Mouse (Mus musculus): Measurements from ENCODE around the gene Fam110a. TPM values are rescaled to one million over a fixed set of nuclear protein-coding genes. Genes with fewer than 3 reads are reported as not detected.
A peak's percentile ranks its signal among the peaks of the same experiment; 100 is the strongest.

The Fam110a gene
- total RNA-seq (2021) = 1 to 10 TPM; 6.6 to 8.4 TPM

DNA sequence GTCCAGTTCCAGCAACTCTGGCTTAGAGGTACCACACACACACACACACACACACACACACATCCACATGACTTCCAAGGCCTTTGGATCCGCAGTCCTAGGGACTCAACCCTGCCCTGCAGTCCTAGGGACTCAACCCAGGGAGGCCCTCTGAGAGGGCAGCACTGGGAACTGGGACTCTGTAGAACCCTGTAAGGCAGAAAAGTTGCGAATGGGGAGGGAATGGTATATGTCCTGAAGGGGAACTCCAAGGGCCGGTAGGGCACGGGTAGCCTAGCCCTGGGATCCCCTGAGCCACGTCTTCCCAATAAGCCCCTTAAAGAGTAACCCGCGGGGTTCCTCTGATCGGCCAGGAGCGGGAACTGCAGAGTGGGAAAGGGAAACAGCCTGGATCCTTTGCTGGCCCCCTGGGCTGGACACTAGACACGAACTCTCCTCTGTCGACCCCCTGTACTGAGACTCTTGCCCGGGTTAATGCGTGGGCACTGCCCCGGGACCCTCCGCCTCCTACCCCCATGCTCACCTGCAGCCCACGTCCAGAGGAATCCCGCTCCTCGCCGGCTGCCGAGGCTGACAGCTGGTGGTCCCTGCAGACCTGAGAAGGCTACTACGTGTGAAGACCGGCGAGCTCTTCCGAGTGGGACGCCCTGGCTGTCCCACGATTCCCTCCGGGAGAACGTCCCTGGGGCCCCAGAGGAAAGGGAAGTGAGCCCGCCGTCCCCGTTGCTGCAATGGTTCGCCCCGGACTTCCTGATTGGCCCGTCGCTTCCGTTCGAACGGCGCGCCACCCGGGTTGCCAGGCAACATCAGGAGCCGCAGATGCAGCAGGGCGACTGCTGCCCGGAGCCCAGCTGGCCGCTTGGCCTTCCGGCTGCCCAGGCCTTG lies at the start of gene Fam110a:
Gene Fam110a, minus strand, starts transcription at position 750 of the 885 bp plus-strand sequence.
- intact Hi-C loops (cut with DNase I) = no loop called here
- peak; percentile 92 to 96 for DNase-seq (ENCODE audit: low spot score in 2 of 2)

DNA sequence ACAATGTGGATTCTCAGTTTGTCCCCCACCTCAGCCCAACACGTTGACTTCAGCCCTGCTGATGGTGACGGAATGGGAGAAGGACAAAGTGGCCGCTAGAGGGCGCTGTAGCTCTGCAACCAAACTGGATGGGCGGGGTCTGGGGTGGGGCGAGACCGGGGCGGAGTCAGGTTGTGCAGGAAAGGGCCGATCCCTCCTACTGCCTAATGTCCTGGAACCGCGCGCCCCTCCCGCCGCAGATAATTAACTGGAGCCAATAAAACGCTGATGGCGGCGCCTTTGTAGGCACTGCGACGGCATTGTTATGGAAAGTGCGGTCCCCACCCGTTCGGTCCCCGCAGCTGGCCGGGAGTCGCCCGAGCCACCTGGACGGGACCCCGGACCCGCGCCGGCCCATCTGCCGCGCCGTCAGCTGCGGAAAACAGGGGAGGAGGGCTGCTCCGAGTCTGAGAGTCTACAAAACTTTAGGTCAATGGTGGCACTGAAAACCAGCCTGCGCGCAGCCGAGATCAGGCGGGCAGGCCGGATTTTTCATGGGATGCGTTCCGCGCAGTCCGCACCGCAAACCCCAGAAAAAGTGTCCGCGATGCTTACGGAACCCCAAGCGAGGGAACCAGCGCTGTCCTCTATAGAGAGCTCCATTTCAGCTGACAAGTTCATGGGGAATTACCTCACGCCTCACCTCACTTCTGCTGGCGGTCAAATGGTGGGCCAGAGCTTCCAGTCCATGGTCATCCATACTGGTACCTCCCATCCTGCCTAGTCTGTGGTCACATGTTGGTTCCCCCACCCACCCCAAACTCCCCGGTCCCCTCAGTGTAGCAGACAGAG lies 49.4 kb upstream of the Fam110a start:
- intact Hi-C loops (cut with DNase I) = loop anchor here (2.0 to 10.0 kb wide), 4 partner anchors 51 to 335 kb away; partner anchors contain the start of gene Scrt2
- peak; percentile 88 to 89 for DNase-seq (ENCODE audit: low spot score in 2 of 2)

DNA sequence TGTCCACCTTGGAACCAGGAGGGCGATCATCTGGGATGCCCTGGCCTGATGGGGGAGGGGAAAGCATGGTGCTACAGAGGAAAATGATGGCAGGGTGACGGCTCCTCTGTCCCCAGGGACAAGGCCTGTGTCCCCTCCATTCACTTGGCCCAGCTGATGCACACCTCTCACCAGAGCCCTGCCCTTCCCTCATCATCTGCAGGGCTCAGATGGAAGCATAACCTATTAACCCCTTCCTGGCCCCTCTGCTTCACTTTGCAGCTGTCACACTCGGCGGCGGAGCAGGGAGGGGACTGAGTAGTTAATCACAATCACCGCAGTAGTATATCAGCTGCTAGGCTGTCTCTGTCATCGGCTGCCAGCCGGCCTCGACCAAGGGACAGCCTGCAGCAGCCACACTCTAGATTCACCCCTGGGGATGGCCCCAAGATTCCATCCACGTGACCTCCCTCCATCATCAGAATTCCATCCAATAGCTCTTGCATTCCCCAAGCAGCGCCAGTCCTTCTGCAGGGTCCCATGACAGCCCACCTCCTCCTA lies 44.9 kb upstream of the Fam110a start:
- intact Hi-C loops (cut with DNase I) = loop anchor here (10.0 kb wide), 1 partner anchor 340 kb away; no protein-coding TSS in a partner anchor
- DNase-seq (ENCODE audit: low spot score in 2 of 2) = no peak

DNA sequence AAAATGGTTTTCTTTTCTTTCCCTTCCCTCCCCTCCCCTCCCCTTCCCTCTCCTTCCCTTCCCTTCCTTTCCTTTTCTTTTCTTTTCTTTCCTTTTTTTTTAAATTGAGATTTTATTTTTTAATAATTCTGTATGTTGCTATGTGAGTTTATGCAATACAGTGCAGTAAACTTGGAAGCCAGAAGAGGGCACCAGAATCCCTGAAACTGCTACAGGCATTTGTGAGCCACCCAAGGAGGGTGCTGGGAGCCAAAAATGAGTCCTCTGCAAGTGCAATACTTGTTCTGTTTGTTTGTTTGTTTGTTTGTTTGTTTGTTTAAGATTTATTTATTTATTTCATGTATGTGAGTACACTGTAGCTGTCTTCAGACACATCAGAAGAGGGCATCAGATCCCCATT lies 42.0 kb upstream of the Fam110a start:
- no peak for DNase-seq (ENCODE audit: low spot score in 2 of 2)
- intact Hi-C loops (cut with DNase I) = loop anchor here (10.0 kb wide), 1 partner anchor 343 kb away; no protein-coding TSS in a partner anchor

DNA sequence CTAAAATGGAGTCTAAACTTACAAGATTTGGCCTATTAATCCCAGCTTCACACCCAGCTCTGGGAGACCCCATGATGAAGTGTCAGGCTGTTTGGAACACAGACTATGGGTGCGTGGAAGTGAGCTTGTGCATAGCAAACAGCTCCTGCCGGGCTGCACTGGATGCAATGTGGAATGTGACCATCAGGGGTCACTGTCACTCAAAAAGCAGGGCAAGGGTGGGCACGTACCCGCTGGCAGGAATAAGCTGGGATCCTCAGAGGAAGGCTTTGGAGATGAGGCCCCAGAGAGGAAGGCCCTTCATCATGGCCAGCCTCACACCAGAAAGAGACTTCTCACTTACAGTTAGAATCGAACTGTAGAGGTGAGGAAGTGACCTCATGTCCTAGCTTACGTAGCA lies 40.2 kb upstream of the Fam110a start:
- intact Hi-C loops (cut with DNase I) = loop anchor here (10.0 kb wide), 1 partner anchor 345 kb away; no protein-coding TSS in a partner anchor
- DNase-seq (ENCODE audit: low spot score in 2 of 2) = peak; percentile 22 to 28

DNA sequence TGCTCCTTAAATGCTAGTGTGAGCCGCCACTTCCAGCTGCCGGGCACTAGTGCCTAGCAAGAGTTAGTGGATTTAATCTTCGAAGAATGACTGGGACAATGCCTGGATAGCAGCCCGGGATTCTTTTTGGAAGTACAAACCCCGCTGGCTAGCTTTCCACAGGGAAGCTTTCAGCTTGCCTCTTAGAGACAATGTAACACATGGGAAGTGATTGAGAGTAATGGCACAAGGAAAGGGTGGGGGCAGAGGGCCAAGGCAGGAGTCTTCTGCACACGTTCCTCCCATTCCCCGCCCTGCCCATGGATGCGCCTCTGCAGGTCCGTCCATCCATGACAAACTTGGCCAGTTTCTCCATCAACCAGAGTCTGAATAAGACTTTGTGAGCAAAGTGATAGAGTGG lies 36.6 kb upstream of the Fam110a start:
- DNase-seq (ENCODE audit: low spot score in 2 of 2) = no peak
- intact Hi-C loops (cut with DNase I) = no loop called here

DNA sequence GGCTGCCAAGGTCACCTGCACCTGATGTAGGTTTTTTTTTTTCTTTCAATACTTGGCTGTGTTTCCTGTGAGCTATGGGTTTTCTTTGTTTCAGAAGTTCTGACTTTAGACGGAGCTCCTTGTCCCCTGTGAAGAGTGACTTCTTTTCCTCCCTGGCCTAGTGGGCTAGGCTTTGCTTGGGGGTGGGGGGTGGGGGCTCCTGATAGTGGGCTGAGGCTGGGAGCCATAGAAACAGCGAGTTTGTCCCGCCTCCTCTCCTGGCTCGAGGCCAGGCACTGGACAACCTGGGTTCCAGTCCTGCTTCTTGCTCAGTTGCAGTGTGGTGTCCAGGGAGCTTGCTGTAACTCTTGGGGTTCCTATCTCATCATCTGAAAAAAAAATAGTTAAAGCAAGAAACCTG lies 36.0 kb upstream of the Fam110a start:
- intact Hi-C loops (cut with DNase I) = no loop called here
- no peak for DNase-seq (ENCODE audit: low spot score in 2 of 2)

DNA sequence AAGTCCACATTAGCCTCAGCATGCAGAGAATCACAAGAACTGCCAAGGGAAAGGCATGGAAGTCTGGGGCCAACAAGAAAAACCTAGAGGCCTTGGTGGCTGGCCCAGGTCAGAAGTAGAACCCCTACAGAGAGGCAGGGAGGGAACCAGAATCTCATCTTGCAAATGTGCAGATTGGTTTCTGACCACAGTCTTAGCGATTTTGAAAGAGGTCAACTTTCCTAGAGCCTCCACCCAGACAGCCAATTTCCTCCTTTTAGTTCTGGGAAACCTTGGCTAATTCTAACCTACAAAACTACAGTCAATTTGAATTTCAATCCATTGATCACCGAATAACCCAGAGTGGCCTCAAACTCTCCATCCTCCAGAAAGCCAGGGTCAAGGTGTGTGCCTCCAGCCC lies 32.7 kb upstream of the Fam110a start:
- DNase-seq (ENCODE audit: low spot score in 2 of 2) = no peak
- intact Hi-C loops (cut with DNase I) = no loop called here

DNA sequence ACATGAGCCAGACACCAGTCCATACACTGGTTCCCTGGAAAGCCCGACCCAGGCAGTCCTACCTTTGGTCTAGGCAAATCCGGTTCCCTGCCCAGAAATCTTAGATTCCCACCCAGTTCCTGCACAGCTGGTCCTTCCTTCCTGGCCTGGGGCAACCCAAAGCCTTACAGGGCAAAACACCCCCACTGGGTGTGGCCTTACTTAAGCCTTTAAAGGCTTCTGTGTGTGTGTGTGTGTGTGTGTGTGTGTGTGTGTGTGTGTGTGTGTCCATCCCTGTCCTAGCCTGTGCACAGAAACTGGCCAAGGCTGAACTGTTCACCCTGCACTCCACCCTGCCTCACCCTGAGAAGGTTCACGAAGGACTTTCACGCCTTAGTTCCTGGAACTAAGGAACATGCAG lies 32.2 kb upstream of the Fam110a start:
- intact Hi-C loops (cut with DNase I) = no loop called here
- no peak for DNase-seq (ENCODE audit: low spot score in 2 of 2)

DNA sequence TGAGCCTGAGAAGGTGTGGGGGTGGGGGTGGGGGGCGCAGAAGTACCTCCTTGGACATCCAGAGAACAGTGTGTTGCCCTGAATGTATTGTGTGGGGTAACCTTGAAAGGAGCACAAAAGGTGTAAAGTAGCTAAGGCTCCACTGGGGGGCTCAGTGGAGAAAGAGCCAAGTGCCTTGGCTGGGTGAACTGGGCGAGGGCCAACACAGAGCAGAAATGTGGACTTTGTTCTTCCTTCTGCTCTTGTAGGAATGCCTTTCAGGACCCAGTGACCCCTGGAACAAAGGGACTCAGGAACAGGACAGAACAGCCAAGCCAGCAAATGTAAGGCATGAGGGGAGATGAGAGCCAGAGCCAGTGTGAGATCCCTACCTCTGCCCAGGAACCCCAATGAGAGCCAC lies 31.7 kb upstream of the Fam110a start:
- no peak for DNase-seq (ENCODE audit: low spot score in 2 of 2)
- intact Hi-C loops (cut with DNase I) = no loop called here

DNA sequence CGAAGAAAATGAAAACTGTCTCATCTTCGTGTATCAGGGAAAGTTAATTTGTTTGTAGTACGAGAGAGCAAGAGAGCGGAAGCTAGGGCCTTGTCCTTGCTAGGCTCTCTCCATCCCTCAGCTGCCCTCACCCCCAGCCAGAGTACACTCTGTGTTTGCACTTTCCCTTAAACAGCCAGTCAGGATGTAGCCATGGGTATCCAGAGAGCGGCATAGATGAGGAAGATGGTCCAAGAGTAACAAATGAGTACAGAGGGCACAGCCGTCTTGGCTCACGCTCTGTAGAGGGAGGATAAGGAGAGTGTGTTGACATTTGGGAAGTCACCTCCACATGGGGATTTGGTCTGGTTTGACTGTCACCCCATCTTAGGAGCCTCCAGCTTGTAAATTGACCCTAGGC lies 30.6 kb upstream of the Fam110a start:
- no peak for DNase-seq (ENCODE audit: low spot score in 2 of 2)
- intact Hi-C loops (cut with DNase I) = no loop called here

DNA sequence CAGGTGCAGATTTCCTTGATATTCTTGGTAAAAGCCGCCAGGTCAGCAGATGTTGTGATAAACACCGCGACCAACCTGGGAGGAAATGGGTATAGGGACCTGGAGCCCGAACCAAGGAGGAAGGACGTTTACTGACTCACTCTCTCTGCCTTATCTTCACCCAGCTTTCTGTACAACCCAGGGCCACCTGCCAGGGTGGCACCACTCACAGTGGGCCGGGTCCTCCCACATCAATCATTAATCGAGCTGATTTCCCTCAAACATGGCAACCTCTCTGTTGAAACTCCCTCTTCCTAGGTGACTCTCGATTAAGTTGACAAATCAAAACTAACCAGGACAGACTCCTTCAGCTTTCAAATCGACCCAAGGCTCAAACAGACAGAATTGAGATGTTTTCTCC lies 30.2 kb upstream of the Fam110a start:
- intact Hi-C loops (cut with DNase I) = no loop called here
- no peak for DNase-seq (ENCODE audit: low spot score in 2 of 2)

DNA sequence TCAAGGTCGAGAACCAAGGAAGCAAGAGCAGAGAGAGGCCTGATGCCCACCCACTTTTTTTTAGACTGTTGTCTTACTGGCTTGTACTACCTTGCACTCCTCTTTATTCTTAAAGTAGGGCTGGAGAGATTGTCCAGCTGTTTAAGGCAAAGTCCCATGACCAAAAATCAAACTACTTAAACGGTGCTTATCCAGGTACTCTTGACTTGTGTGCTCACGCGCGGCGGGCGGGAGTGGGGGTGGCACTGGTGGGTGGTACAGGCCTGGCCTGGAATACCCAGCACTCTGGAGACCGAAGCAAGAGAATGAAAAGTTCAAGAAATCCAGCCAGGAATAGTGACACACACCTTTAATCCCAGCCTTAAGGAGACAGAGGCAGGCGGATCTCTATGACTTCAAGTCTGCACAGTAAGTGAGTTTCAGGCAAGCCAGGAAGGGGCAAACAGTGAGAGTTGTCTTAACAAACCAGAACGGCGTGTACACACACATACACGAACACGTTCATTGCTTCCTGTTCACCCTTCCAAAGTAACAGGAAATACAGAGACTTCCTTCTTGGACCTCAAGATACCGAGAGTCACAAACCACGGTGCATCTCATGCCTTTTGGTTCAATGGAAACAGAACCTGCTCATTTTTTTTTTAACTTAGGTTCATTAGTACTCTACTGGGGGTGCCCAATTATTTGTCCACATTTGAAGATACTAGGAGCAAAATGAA lies 29.2 kb upstream of the Fam110a start:
- intact Hi-C loops (cut with DNase I) = loop anchor here (5.0 kb wide), 1 partner anchor 252 kb away; no protein-coding TSS in a partner anchor
- DNase-seq (ENCODE audit: low spot score in 2 of 2) = no peak

DNA sequence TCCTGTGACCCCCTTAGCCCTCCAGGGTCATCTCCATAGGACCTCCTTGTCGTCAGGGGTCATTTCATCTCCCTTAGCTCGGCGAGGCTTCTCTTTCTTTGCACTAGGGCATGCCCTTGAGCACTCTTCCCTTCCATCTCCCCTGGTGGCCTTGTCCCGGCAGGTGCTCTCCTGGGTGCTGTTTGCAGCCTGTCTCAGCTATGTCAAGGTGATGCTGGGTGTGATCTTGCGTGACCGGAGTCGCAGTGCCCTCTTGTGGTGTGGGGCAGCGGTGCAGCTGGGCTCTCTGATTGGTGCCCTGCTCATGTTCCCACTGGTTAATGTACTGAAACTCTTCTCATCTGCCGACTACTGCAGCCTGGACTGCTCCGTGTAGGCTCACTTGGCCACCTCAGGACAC lies 27.8 kb upstream of the Fam110a start:
- peak; percentile 27 to 34 for DNase-seq (ENCODE audit: low spot score in 2 of 2)
- intact Hi-C loops (cut with DNase I) = loop anchor here (5.0 kb wide), 1 partner anchor 250 kb away; no protein-coding TSS in a partner anchor

DNA sequence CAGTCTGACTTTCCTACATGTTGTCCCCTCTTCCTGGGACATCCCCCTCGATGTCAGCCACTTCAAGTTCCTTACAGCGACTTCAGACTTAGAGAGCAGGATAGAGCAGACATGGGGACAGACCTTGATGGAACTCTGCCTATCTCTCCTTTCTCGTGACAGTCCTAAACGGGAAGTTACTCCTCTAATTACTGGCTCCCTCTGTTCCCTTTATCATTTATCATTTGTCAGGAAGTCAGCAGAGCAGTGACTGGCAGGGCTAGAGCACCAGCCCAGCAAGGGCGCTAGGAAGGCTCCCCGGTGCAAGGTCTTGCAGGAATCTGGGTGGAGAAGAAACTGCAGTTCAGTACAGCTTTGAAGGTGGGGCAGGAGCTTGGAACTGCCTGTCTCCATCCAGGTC lies 22.5 kb upstream of the Fam110a start:
- no peak for DNase-seq (ENCODE audit: low spot score in 2 of 2)

DNA sequence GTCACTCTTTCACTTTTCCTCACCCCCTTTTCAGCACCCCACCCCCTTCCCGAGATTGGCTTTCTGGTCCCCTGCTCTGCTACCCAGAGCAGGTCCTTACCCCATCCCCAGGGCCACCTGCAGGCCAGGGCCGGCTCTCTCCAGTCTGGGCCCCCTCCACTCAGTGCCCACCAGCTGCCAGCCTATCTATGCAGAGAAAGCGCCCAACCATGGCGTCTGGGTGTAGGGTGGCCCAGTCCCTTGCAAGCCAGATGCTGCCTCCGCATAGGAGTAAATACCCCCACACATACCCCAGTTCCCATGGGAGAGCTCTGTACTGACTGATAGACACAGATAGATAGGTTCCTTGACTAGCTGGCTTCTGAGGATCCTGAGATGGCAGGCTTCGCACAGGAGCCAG lies 20.7 kb upstream of the Fam110a start:
- intact Hi-C loops (cut with DNase I) = no loop called here
- no peak for DNase-seq (ENCODE audit: low spot score in 2 of 2)

More for the DNA sequence above, 22.5 kb upstream of the Fam110a start:
- intact Hi-C loops (cut with DNase I) = no loop called here

DNA sequence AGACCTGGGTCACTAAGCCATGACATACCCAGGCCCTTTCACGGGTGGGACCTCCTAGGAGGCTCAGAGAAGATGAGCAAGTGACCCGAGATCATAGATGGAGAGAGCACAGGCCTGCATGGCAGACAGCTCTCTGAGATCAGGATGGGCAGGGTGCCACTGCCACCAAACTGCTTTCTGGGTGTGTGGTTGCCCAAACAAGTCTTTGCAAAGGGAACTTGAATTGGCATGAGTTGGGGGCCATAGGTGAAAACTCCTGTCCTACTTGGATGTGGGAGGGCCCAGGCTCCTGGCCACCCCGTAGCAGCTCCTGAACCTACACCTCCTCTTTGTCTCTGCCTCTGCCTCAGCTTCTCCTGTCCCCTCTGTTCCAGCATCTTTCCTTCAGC lies 20.3 kb upstream of the Fam110a start:
- intact Hi-C loops (cut with DNase I) = no loop called here
- no peak for DNase-seq (ENCODE audit: low spot score in 2 of 2)

DNA sequence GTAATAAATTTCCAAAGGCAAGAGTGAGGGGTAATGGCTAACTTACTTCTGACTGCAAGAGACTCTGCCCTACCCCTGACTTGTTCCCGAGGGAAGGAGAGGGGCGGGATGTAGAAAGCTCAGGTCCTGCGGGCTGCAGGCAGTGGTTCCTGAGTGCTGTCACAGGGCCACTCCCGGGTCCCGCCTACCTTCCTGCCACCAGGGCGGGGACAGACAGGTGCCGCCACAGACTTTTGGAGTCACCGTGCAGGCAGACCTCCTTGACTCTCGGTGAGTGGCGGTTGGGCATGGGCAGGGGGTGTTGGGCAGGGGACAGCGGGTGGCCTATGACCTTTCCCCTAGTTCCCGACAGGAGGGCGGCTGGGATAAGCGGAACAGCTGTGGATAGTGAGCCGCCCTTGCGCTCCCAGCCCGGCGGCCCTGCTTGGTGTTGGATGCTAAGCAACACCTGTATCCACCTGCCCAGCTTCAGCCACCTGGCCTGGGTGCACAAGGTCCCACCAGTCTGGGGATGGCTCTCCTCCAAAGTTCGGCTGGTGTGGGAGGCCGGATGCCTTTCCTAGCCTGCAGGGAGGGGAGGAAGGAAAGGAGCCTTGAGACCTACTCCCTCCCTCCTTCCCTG lies 19.8 kb upstream of the Fam110a start:
- DNase-seq (ENCODE audit: low spot score in 2 of 2) = no peak
- intact Hi-C loops (cut with DNase I) = no loop called here

DNA sequence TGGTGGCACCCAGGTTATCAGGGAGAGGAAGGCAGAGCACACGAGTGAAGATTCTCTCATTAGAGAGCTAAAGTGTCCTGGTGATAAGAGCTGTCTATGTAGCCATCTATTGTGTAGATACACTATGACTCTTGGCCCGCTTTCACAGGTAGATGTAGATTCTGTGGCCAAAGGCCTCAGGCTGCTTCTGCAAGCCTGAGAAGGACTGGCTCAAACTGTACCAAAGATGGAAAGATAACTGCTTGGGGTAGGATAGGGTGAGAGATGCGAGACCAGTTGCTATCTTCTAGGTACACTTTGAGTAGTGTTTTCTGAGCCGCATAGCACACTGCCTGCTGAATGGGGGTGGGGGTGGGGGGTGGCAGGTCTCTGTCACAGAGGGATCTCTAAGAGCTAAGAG lies 18.9 kb upstream of the Fam110a start:
- intact Hi-C loops (cut with DNase I) = no loop called here
- DNase-seq (ENCODE audit: low spot score in 2 of 2) = no peak

Data from left cerebral cortex, postnatal 25 days (tissue).